8 mouse cellular contexts compared by ENCODE assay signal in the genomic region with DNA sequence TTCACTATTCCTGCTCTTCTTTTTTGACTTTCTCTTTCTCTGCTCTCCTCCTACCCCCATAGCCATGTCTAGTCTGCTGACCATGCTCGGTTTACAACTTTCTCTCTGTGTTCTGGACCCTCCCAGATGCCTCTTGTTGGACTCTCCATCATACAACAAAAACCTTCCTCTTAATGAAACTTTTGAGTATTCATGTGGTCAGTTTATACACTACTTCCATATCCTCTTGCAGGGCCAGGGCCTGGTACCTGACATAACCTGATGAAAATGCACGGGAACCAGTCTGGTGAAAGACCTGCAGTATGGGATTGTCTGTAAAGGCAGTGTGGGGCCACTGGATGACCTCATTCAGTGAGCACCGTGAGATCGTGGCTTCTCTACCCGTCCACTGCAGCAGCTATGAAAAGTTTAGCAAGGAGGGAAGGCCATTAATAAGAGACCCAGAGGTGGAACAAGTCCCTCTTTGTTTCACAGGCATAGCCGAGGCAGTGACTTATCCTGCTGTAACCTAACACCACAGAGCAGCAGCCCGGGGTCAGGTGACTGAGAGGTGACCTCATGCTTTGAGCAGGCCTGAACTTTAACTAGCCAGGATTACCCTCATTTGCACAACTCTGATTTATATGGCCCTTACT. TPM values are rescaled to one million over a fixed set of nuclear protein-coding genes. Genes with fewer than 3 reads are reported as not detected.
A peak's percentile ranks its signal among the peaks of the same experiment; 100 is the strongest.
DNase-seq lines count a peak whose midpoint lies in the region; ATAC-seq lines count a peak whose summit lies in the region.

No protein-coding gene starts in this region.

- ATAC-seq in lung, embryonic 16.5 days (ENCODE audit: low read depth), result peak; percentile 87
- ATAC-seq in monocyte, adult 5-6 weeks (replicated peaks; ENCODE audit: insufficient number of reproducible peaks, low FRiP score, low TSS enrichment, poor library complexity, severe bottlenecking), result no peak

- no peaks in the 10 kb centered on the region for H3K27me3 ChIP-seq in forebrain, embryonic 10.5 days (ENCODE audit: poor library complexity, severe bottlenecking)
- no peaks in the 10 kb centered on the region for H3K27me3 ChIP-seq in lung, embryonic 16.5 days (ENCODE audit: control insufficient read depth, insufficient read depth, low read depth, low read length)

- peaks cover 26% of the 10 kb centered on the region for H3K4me1 ChIP-seq in forebrain, embryonic 10.5 days
- H3K4me1 ChIP-seq in lung, embryonic 16.5 days (replicated peaks; ENCODE audit: control insufficient read depth, insufficient read depth, low read length), result peaks cover 3% of the 10 kb centered on the region

- no peaks in the 10 kb centered on the region for H3K9me3 ChIP-seq in forebrain, embryonic 10.5 days
- H3K9me3 ChIP-seq in lung, embryonic 16.5 days (ENCODE audit: control insufficient read depth, low read length), result no peaks in the 10 kb centered on the region

- H3K36me3 ChIP-seq in forebrain, embryonic 10.5 days (replicated peaks), result no peaks in the 10 kb centered on the region
- H3K36me3 ChIP-seq in lung, embryonic 16.5 days (ENCODE audit: control insufficient read depth, insufficient read depth, low read length), result no peaks in the 10 kb centered on the region

- peak overlapping the region; percentile 85 for H3K27ac ChIP-seq in forebrain, embryonic 10.5 days
- peak overlapping the region; percentile 64 for H3K27ac ChIP-seq in lung, embryonic 16.5 days (ENCODE audit: low read length)

- no peak overlapping the region; the same call in 1 of the 2 replicates for H3K4me3 ChIP-seq in forebrain, embryonic 10.5 days
- H3K4me3 ChIP-seq in lung, embryonic 16.5 days (ENCODE audit: low read length), result no peak overlapping the region

- H3K4me2 ChIP-seq in lung, embryonic 16.5 days (ENCODE audit: low read depth, low read length), result no peak overlapping the region

- no peak overlapping the region for H3K9ac ChIP-seq in lung, embryonic 16.5 days (ENCODE audit: low read length)

- 16% methylated on average over 7 of the region's 7 CpGs for WGBS in forebrain, embryonic 10.5 days
- 20% methylated on average over 7 of the region's 7 CpGs for WGBS in lung, embryonic 16.5 days

- DNase-seq in urinary bladder, postnatal 14 days (ENCODE audit: low spot score), result peak; percentile 15
- no peak for DNase-seq in urinary bladder, adult 2 months (ENCODE audit: low spot score)
- peak; percentile 79 for DNase-seq in forebrain, embryonic 10.5 days (ENCODE audit: extremely low spot score, low spot score)
- peak; percentile 43 for DNase-seq in kidney, adult 11 months
- DNase-seq in cerebellum, postnatal 10 days, result no peak
- no peak for DNase-seq in spleen, postnatal 4 days (ENCODE audit: low spot score in 2 of 2)

RNA-seq across cellular contexts. Expression of a gene that starts 49.7 kb away (rescaled TPM):
- polyA plus RNA-seq in urinary bladder, adult 2 months (2012; rRNA removed), result 0.04 and 0.10 TPM in 2 replicates
- 0.19 and 0.23 TPM in 2 replicates for polyA plus RNA-seq in forebrain, embryonic 10.5 days (2016; fragmentation: Nextera tagmentation; extraction: Ambion mirVana)
- polyA plus RNA-seq in lung, embryonic 16.5 days (2015; fragmentation: Nextera tagmentation; extraction: Ambion mirVana), result 0.11 and 0.18 TPM in 2 replicates
- total RNA-seq in monocyte, adult 5-6 weeks (2017), result 0.10 to 0.11 TPM in 2 of 3 replicates, not detected in the other

Comparison
In these comparisons a context has a peak if more than half of its experiments do, and no peak if none do; other contexts are left out.
1. DNase-seq: peak in urinary bladder, postnatal 14 days (single experiment), forebrain, embryonic 10.5 days (single experiment) and kidney, adult 11 months (single experiment); none in urinary bladder, adult 2 months (single experiment), cerebellum, postnatal 10 days (0 of 2) and spleen, postnatal 4 days (0 of 2).